Mouse (Mus musculus) lung, postnatal 0 days (tissue): ENCODE measurements at regions not wholly inside any gene's neighbourhood (a gene's known extent, or its start where the extent isn't known, plus 50 kb on each side); places are given as distances from the start of the nearest gene placed in this dataset.

ENCODE experiments used
- ATAC-seq: fragments of 200-750 bp; cut with Nextera tagmentation; 2 replicates; pipeline ENCODE4 v1.8.0; 2017; ENCODE audit warnings: moderate library complexity
- DNase-seq: peaks from one replicate; pipeline ENCODE4 v3.0.0-alpha.2; 2016; ENCODE audit warnings: low spot score
- H3K27ac ChIP-seq: fragments of 300-500 bp; sonication (generic); 2 replicates; pipeline ENCODE4 v1.5.1; 2014; ENCODE audit warnings: antibody characterized with exemption, mild to moderate bottlenecking, low read length, mixed read lengths
- H3K27me3 ChIP-seq: fragments of 300-500 bp; sonication (generic); replicated peaks from 2 replicates; pipeline ENCODE4 v1.6.1; 2014; ENCODE audit warnings: low read length, mixed read lengths; ENCODE audit not compliant: insufficient read depth
- H3K36me3 ChIP-seq: fragments of 300-500 bp; sonication (generic); 2 replicates; pipeline ENCODE4 v1.6.1; 2014; ENCODE audit warnings: low read length, mixed read lengths; ENCODE audit not compliant: insufficient read depth
- H3K4me1 ChIP-seq: fragments of 300-500 bp; sonication (generic); 2 replicates; pipeline ENCODE4 v1.6.1; 2014; ENCODE audit warnings: antibody characterized with exemption, low read depth, low read length, mixed read lengths; ENCODE audit not compliant: insufficient read depth
- H3K4me2 ChIP-seq: fragments of 300-500 bp; sonication (generic); replicated peaks from 2 replicates; pipeline ENCODE4 v1.6.1; 2014; ENCODE audit warnings: low read depth, mild to moderate bottlenecking, low read length, moderate library complexity, mixed read lengths
- H3K4me3 ChIP-seq: fragments of 300-500 bp; sonication (generic); 2 replicates; pipeline ENCODE4 v1.5.1; 2014; ENCODE audit warnings: low read depth, low read length
- H3K9ac ChIP-seq: fragments of 300-500 bp; sonication (generic); replicated peaks from 2 replicates; pipeline ENCODE4 v1.6.1; 2014; ENCODE audit warnings: low read depth, mild to moderate bottlenecking
- H3K9me3 ChIP-seq: fragments of 300-500 bp; sonication (generic); 2 replicates; pipeline ENCODE4 v1.6.1; 2016; ENCODE audit warnings: low read length, mixed read lengths
- CTCF ChIP-seq: IDR thresholded peaks from 2 replicates; pipeline ENCODE4 v1.5.1; 2016; ENCODE audit warnings: antibody characterized with exemption, mild to moderate bottlenecking
- EP300 ChIP-seq: IDR thresholded peaks from 2 replicates; pipeline ENCODE4 v1.6.1; 2016; ENCODE audit warnings: antibody characterized with exemption, mild to moderate bottlenecking, control low read depth
- WGBS: fragments of 180-500 bp; shearing (Covaris S2); extraction: QIAGEN DNeasy Blood & Tissue Kit; methylation state at CpG from one replicate; pipeline ENCODE4 v1.1.7; 2014; 5-methylcytosine and 5-hydroxymethylcytosine counted together

GRCm38 (mm10) chr9:61799535-61799934 lies 114.8 kb downstream of the Rplp1 start:
- TF ChIP-seq CTCF (no peak), EP300 (no peak)
- ATAC-seq, result no peak
- Histone ChIP-seq H3K27ac (no peak overlapping the region), H3K4me2 (no peak overlapping the region), H3K36me3 (no peaks in the 10 kb centered on the region), H3K9ac (no peak overlapping the region), H3K4me1 (no peaks in the 10 kb centered on the region), H3K27me3 (no peaks in the 10 kb centered on the region), H3K9me3 (no peaks in the 10 kb centered on the region), H3K4me3 (no peak overlapping the region)
- no peak for DNase-seq
- WGBS, result 29% methylated on average over 1 of the region's 1 CpGs

- Histone ChIP-seq H3K4me3 (no peak overlapping the region), H3K4me2 (no peak overlapping the region), H3K4me1 (no peaks in the 10 kb centered on the region), H3K27ac (no peak overlapping the region), H3K9ac (no peak overlapping the region), H3K27me3 (no peaks in the 10 kb centered on the region), H3K36me3 (no peaks in the 10 kb centered on the region), H3K9me3 (no peaks in the 10 kb centered on the region)
- whole genome bisulfite sequencing, result 55% methylated on average over 5 of the region's 5 CpGs
- TF ChIP-seq CTCF (no peak), EP300 (no peak)
- ATAC-seq (no peak), DNase-seq (no peak)
These were observed 118.4 kb downstream of the Rplp1 start for GRCm38 (mm10) chr9:61795910-61796309.

GRCm38 (mm10) chr9:61791435-61792064 lies 122.8 kb downstream of the Rplp1 start:
- no peak for TF ChIP-seq CTCF
- TF ChIP-seq EP300, result no peak
- no peak for DNase-seq
- no peak overlapping the region for H3K4me3 ChIP-seq
- no peak overlapping the region for H3K4me2 ChIP-seq
- no peaks in the 10 kb centered on the region for H3K9me3 ChIP-seq
- H3K27ac ChIP-seq, result no peak overlapping the region
- WGBS, result 78% methylated on average over 10 of the region's 11 CpGs
- H3K27me3 ChIP-seq, result no peaks in the 10 kb centered on the region
- H3K4me1 ChIP-seq, result no peaks in the 10 kb centered on the region
- no peaks in the 10 kb centered on the region for H3K36me3 ChIP-seq
- no peak for ATAC-seq
- H3K9ac ChIP-seq, result no peak overlapping the region

GRCm38 (mm10) chr9:61790849-61791248 lies 123.5 kb downstream of the Rplp1 start:
- Histone ChIP-seq H3K9me3 (no peaks in the 10 kb centered on the region), H3K4me2 (no peak overlapping the region), H3K4me3 (no peak overlapping the region), H3K36me3 (no peaks in the 10 kb centered on the region), H3K4me1 (no peaks in the 10 kb centered on the region), H3K27me3 (no peaks in the 10 kb centered on the region), H3K9ac (no peak overlapping the region), H3K27ac (no peak overlapping the region)
- 62% methylated on average over 2 of the region's 2 CpGs for whole genome bisulfite sequencing
- no peak for TF ChIP-seq EP300
- no peak for TF ChIP-seq CTCF
- no peak for DNase-seq
- no peak for ATAC-seq

- Histone ChIP-seq H3K9ac (no peak overlapping the region), H3K4me2 (no peak overlapping the region), H3K4me1 (no peaks in the 10 kb centered on the region), H3K9me3 (no peaks in the 10 kb centered on the region), H3K36me3 (no peaks in the 10 kb centered on the region), H3K27ac (no peak overlapping the region), H3K4me3 (no peak overlapping the region), H3K27me3 (no peaks in the 10 kb centered on the region)
- DNase-seq (peak; percentile 69), ATAC-seq (peak; percentile 72)
- TF ChIP-seq EP300 (no peak; the same call in 1 of the 2 replicates), CTCF (no peak)
- WGBS, result 37% methylated on average over 8 of the region's 8 CpGs
These were observed 125.1 kb downstream of the Rplp1 start for GRCm38 (mm10) chr9:61789066-61789897.

GRCm38 (mm10) chr9:61781469-61781868 lies 132.9 kb downstream of the Rplp1 start:
- TF ChIP-seq EP300 (no peak), CTCF (no peak)
- H3K4me3 ChIP-seq, result no peak overlapping the region
- no peak overlapping the region for H3K27ac ChIP-seq
- H3K36me3 ChIP-seq, result no peaks in the 10 kb centered on the region
- H3K9ac ChIP-seq, result no peak overlapping the region
- DNase-seq (no peak), ATAC-seq (no peak)
- H3K4me2 ChIP-seq, result no peak overlapping the region
- H3K27me3 ChIP-seq, result no peaks in the 10 kb centered on the region
- WGBS, result 79% methylated on average over 8 of the region's 8 CpGs
- no peaks in the 10 kb centered on the region for H3K9me3 ChIP-seq
- no peaks in the 10 kb centered on the region for H3K4me1 ChIP-seq
